Mouse (Mus musculus): ENCODE results near the gene Tshb.

Tshb gene

DNA sequence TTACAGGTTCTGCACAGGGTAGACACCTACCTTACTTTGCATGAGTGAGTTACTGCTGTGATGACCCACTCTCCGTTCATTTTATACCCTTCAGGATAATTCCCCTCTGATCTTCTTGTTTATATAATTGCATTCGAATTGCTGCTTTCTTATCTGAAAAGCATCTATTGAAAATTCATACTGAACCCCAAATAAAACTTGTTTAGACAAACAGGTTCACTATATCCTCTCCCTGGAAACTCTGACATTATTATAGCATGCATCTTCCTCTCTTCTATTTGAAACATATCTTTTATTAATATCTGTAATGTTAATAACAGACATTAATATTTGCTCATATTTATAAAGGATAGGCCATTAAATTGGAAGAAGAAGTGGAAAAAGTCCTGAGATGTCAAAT, at the start of gene Tshb:
Gene Tshb, minus strand, starts transcription at position 101 of the 400 bp plus-strand sequence.
- DNase-seq, result no peak

DNA sequence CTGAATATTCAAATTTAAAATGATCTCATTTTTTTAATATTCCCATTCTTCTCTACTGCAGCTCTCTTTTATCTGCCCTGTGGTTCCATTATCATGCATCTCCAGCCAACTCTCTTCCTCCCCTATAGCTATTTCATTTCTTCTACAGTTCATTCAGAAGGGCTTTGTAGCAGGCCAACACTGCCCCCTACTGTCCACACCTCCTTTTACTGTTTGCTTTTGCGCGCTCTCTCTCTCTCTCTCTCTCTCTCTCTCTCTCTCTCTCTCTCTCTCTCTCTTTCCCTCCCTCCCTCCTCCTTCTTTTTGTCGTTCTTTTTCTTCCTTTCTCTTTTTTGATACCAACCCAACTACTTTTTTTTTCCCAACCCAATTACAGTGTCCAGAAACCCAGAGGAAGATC, 21.4 kb upstream of the Tshb start:
- DNase-seq, result peak; percentile 90

GRCm38 (mm10) chr3:102787369-102787768, 4.9 kb upstream of the Tshb start:
- peak; percentile 8 for DNase-seq

GRCm38 (mm10) chr3:102773018-102773417, 9.5 kb downstream of the Tshb start:
- DNase-seq, result no peak

- no peak for DNase-seq
These were observed 17.7 kb downstream of the Tshb start for GRCm38 (mm10) chr3:102764850-102765249.

GRCm38 (mm10) chr3:102763713-102764400, 18.7 kb downstream of the Tshb start:
- no peak for DNase-seq

DNA sequence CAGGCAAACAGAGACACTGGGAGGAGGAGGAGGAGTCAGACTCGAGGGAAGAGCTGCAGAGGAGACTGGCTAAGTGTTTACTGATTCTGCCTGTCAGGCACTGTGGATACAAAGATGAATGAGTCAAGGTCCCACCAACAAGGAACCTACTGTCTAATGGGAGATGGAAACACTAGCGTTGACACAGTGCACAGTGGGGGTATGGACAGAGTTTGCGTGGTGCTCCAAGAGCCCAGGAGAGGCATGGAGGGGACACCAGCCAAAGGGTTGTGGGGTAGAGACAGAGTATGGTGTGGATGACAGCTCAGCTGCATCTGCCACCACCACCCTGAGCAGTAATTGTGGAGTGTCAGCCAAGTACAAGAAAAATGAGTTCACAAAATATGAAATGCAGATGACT, 20.1 kb downstream of the Tshb start:
- DNase-seq, result no peak

- no peak for DNase-seq
These were observed 22.3 kb downstream of the Tshb start for GRCm38 (mm10) chr3:102760236-102760635.

DNA sequence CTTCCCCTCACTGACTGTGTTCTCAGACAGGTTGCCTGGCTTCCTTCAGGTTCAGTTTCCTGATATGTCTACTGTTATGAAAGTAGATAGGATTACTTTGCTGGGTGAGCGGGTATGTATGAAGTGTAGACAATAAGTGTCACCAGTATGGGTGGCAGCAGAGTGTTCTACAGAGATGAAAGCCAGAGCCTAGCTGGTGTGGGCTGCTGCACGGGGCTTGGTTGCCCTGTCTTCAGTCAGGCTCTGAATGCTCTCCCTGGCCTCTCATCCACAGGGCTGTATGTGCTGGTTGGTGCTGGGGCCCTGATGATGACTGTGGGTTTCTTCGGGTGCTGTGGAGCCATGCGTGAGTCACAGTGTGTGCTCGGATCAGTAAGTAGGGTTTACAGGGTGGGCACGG, 25.5 kb downstream of the Tshb start:
- no peak for DNase-seq

DNA sequence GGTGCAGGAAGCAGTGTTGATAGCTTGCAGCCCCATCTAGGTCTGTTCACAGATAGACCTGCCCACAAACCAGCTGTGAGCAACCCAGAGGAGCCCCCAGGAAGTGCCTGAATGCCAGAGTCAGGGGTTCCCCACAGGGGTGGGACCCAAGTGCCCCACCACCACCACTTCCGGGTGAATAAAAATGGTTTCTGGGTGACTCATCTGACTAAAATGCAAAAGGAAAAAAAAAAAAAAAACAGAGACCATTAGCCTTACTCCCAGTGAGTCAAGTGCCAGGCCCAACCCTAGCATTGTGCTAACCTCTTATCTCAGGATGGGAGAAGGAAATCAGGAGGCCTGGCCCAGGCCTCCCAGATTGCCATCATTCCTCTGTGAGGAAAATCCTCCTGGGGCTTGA, 26.7 kb downstream of the Tshb start:
- DNase-seq, result peak; percentile 61

- no peak for DNase-seq
These were observed 30.1 kb downstream of the Tshb start for GRCm38 (mm10) chr3:102752457-102752856.

GRCm38 (mm10) chr3:102752053-102752452, 30.5 kb downstream of the Tshb start:
- no peak for DNase-seq

- no peak for DNase-seq
These were observed 31.0 kb downstream of the Tshb start for GRCm38 (mm10) chr3:102751536-102751935.

DNA sequence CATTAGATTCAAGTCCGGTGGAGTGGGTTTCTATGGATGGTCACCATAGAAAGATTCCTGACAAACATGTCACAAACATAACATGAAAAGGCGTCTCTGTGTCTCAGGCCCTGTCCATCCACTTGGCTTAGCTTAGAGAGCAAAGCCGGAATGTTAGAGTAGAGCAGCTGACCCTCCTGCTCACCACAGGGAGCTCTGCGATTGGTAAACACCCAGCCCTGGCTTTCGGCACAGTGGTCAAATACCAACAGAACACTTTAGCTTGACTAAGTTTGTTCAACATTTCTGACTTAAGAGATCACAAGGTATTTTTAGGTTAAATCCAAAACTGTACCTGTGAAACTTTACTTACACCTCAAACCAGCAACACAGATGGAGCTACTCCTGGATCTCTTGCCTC, 31.4 kb downstream of the Tshb start:
- peak; percentile 76 for DNase-seq

DNA sequence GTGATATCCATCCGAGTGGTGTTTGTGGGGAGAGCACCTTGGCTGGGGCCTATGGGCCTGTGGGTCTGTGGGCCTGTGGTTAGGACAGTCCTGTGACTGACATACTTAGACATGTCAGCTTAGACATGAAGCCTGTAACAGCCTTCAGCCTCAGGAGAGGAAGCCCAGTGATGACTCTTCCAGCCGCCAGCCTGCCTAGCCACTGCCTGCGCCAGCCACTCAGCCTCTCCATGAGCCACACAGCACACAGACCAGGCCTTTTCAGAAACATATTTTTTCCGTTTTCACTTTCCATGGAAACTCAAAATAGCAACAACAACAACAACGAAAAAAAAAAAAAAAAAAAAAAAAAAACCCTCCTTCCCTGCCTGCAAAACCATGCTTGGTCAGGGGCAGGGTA, 33.8 kb downstream of the Tshb start:
- no peak for DNase-seq

DNA sequence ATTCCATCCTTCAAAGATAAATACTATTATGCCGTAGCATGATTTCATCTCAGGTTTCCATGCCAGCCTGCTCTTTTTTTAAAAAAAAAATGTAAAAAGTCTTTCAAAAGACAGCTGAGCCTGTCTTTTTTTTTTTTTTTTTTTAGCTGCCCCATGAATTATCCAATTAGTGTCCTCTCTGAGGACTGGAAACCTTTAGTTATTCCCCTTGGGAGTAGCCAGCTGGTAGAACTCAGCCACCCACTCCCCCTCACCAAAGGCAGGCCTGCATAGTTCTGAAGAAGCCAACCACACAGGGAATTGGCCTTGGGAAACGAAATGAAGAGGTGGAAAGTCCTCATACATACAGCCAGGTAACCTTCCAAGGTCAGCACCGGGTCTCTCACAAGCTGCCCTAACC, 34.5 kb downstream of the Tshb start:
- DNase-seq, result no peak

- no peak for DNase-seq
These were observed 36.3 kb downstream of the Tshb start for GRCm38 (mm10) chr3:102746174-102746573.

GRCm38 (mm10) chr3:102744657-102745056, 37.9 kb downstream of the Tshb start:
- DNase-seq, result peak; percentile 64

DNA sequence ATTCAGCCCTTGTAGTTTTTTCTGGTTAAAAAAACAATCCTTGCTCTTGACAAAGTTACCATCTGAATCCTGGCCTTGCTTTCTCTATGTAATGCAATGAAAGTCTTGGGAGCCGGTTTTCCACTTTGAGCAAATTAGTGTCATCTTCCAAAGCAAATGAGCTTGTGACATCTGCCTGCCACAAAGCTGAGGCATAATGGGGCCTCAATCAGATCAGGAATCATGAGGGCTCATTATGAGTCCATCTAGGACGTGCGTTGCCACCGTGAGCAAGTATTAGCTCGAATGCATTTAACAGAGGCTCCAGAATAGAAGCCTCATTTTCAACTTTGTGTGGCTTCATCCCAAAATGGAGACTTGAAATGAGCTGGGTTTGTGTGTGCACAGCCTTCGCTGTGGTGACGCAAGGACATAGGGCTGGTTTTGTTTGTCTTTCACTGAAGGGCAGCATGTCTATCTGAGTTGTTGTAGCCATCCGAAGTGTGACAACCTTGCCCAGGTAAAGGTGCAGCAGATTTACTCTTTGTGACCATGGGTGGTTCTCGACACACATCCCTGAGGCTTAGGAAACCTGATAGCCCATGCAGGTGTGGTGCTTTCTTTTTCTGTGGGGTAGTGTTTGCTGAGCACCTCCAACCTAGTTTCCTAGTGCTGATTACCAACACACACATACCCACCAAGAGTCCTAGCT, 38.6 kb downstream of the Tshb start:
- peak; percentile 37 for DNase-seq

- peak; percentile 79 for DNase-seq
These were observed 39.3 kb downstream of the Tshb start for GRCm38 (mm10) chr3:102743202-102743601.

- DNase-seq, result no peak
These were observed 39.8 kb downstream of the Tshb start for GRCm38 (mm10) chr3:102742725-102743124.

DNA sequence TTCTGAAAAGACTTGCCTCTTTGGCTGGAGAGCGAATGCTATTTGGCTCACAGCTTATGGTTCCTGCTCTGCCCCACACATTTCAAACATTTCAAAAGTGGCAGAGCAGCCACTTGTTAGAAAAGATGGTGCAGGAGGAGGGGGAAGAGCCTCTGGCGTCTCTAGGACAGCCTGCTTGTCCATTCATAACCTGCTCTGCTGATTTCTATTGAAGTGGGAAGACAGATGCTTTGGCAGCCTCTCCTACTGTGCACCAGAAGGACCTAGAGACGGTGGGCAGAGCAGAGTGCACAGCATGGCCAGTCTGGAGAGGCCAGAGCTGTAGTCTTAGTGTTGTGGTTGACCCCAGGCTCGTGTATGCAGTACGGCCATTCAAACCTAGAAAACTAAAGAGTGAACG, 43.6 kb downstream of the Tshb start:
- no peak for DNase-seq

DNA sequence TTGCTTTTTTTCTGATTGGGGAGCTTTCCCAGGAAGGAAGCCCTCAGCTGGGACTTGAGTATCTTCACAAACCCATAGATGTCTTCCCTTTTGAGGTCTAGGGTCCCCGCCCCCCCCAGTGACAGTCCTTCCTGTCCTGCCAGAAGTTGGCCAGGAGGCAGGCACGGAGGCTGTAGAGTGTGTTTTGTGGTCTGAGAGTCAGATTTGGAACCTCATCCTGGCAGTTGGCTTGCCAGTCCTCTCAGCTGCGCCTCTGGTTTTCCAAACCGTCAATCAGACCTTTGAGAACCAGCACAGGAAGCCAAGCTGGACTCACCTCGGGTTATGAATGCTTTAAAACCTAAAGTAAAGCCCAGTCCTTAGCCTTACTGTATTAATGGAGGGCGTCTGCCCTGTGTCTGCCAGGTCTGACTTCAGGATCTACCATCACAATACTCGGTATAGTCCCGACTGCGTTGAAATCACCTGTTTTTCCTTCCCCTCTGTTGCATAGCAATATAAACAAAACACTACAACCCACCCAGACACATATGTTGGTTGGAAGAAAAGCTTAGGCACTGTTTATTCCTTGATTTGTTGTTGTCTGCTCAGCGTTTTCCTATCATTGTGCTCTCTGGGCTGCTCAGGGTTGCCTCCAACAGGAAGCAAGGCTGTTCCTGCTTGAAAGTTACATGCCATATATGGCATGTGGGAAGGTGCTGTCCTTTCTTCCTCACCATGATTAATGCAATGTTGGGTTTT, 44.2 kb downstream of the Tshb start:
- peak; percentile 74 for DNase-seq

DNA sequence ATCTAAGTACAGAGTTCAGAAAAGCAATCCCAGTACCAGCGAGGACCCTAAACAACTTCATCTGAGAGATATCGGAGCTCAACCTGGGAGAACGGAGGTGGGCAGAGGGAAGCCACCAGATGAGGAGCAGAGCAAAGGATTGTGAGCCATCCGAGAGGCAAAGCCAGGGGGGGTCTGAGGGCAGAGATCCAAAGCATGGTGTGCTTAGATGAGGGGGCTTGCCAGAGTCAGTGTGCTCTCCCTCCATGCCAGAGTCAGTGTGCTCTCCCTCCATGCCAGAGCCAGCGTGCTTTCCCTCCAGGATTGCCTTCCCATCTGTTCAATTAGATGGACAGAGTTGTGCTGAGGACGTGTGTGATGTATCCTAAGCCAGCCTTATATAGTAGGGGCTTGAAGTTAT, 45.4 kb downstream of the Tshb start:
- DNase-seq, result no peak
